Mouse (Mus musculus): ENCODE measurements around the gene Pfkp. TPM values are rescaled to one million over a fixed set of nuclear protein-coding genes. Genes with fewer than 3 reads are reported as not detected.

The Pfkp gene
- 100 to 1,000 TPM; 566 to 591 TPM for total RNA-seq (2021)

- intact Hi-C loops (cut with DNase I), result no loop called here
These were observed at the start of gene Pfkp for GRCm38 (mm10) chr13:6648669-6649233. TSS of gene Pfkp (minus strand) at chr13:6648777.

GRCm38 (mm10) chr13:6690607-6691006, 42.0 kb upstream of the Pfkp start:
- intact Hi-C loops (cut with DNase I), result no loop called here

More at GRCm38 (mm10) chr13:6648669-6649233, at the start of gene Pfkp:
- peak; percentile 89 for DNase-seq

GRCm38 (mm10) chr13:6689962-6690361, 41.4 kb upstream of the Pfkp start:
- intact Hi-C loops (cut with DNase I), result no loop called here

More at GRCm38 (mm10) chr13:6690607-6691006, 42.0 kb upstream of the Pfkp start:
- no peak for DNase-seq

GRCm38 (mm10) chr13:6688790-6689433, 40.3 kb upstream of the Pfkp start:
- intact Hi-C loops (cut with DNase I), result no loop called here

More at GRCm38 (mm10) chr13:6689962-6690361, 41.4 kb upstream of the Pfkp start:
- DNase-seq, result peak; percentile 34

GRCm38 (mm10) chr13:6666887-6667286, 18.3 kb upstream of the Pfkp start:
- intact Hi-C loops (cut with DNase I), result no loop called here
- DNase-seq, result no peak

More at GRCm38 (mm10) chr13:6688790-6689433, 40.3 kb upstream of the Pfkp start:
- DNase-seq, result peak; percentile 26

- intact Hi-C loops (cut with DNase I), result no loop called here
- DNase-seq, result no peak
These were observed 16.9 kb upstream of the Pfkp start for GRCm38 (mm10) chr13:6665506-6665905.

- DNase-seq, result no peak
- intact Hi-C loops (cut with DNase I), result no loop called here
These were observed 15.6 kb upstream of the Pfkp start for GRCm38 (mm10) chr13:6664216-6664615.

GRCm38 (mm10) chr13:6659314-6659713, 10.7 kb upstream of the Pfkp start:
- intact Hi-C loops (cut with DNase I), result no loop called here
- no peak for DNase-seq

- DNase-seq, result no peak
- intact Hi-C loops (cut with DNase I), result no loop called here
These were observed 8.7 kb upstream of the Pfkp start for GRCm38 (mm10) chr13:6657300-6657699.

- intact Hi-C loops (cut with DNase I), result no loop called here
- DNase-seq, result no peak
These were observed 965 bp upstream of the Pfkp start for GRCm38 (mm10) chr13:6649542-6649941.

GRCm38 (mm10) chr13:6647992-6648668, 447 bp downstream of the Pfkp start:
- intact Hi-C loops (cut with DNase I), result no loop called here

GRCm38 (mm10) chr13:6647067-6647991, 1.2 kb downstream of the Pfkp start:
- intact Hi-C loops (cut with DNase I), result no loop called here
- peak; percentile 59 for DNase-seq

More at GRCm38 (mm10) chr13:6647992-6648668, 447 bp downstream of the Pfkp start:
- peak; percentile 20 for DNase-seq

- no peak for DNase-seq
- intact Hi-C loops (cut with DNase I), result no loop called here
These were observed 1.9 kb downstream of the Pfkp start for GRCm38 (mm10) chr13:6646674-6647066.

GRCm38 (mm10) chr13:6646266-6646665, 2.3 kb downstream of the Pfkp start:
- intact Hi-C loops (cut with DNase I), result no loop called here
- DNase-seq, result no peak

GRCm38 (mm10) chr13:6643968-6644367, 4.6 kb downstream of the Pfkp start:
- intact Hi-C loops (cut with DNase I), result no loop called here
- DNase-seq, result no peak

GRCm38 (mm10) chr13:6643026-6643425, 5.6 kb downstream of the Pfkp start:
- intact Hi-C loops (cut with DNase I), result no loop called here
- DNase-seq, result no peak

GRCm38 (mm10) chr13:6642453-6642852, 6.1 kb downstream of the Pfkp start:
- intact Hi-C loops (cut with DNase I), result no loop called here
- no peak for DNase-seq

- intact Hi-C loops (cut with DNase I), result no loop called here
- DNase-seq, result no peak
These were observed 7.1 kb downstream of the Pfkp start for GRCm38 (mm10) chr13:6641497-6641896.

GRCm38 (mm10) chr13:6639507-6640030, 9.0 kb downstream of the Pfkp start:
- intact Hi-C loops (cut with DNase I), result no loop called here
- DNase-seq, result no peak

- intact Hi-C loops (cut with DNase I), result no loop called here
- no peak for DNase-seq
These were observed 9.6 kb downstream of the Pfkp start for GRCm38 (mm10) chr13:6638976-6639375.

Data from left cerebral cortex, postnatal 4 days (tissue).